Mouse (Mus musculus): ENCODE measurements around the gene Mettl7a3. TPM values are rescaled to one million over a fixed set of nuclear protein-coding genes. Genes with fewer than 3 reads are reported as not detected.

Mettl7a3 gene
- polyA plus RNA-seq, 1 experiment from 2014 or later, result not detected

Other genes starting within 250 kb of the Mettl7a3 start
- gene Atf1, start 107.1 kb upstream of the Mettl7a3 start, polyA plus RNA-seq (2015; fragmentation: Nextera tagmentation; extraction: Ambion mirVana), result 18.9 and 21.4 TPM in 2 replicates
- not detected in 2 replicates for gene Tmprss12, start 54.1 kb upstream of the Mettl7a3 start, polyA plus RNA-seq (2015; fragmentation: Nextera tagmentation; extraction: Ambion mirVana)
- 3.1 and 3.8 TPM in 2 replicates for gene Mettl7a1, start 30.8 kb upstream of the Mettl7a3 start, polyA plus RNA-seq (2015; fragmentation: Nextera tagmentation; extraction: Ambion mirVana)
- gene Methig1, start 18.2 kb downstream of the Mettl7a3 start, polyA plus RNA-seq (2015; fragmentation: Nextera tagmentation; extraction: Ambion mirVana), result not detected in 2 replicates
- gene Mettl7a2, start 18.3 kb downstream of the Mettl7a3 start, polyA plus RNA-seq (2015; fragmentation: Nextera tagmentation; extraction: Ambion mirVana), result not detected in 2 replicates
- gene Higd1c, start 29.6 kb downstream of the Mettl7a3 start, polyA plus RNA-seq (2015; fragmentation: Nextera tagmentation; extraction: Ambion mirVana), result not detected in 2 replicates
- gene Gm5475, start 87.2 kb downstream of the Mettl7a3 start, polyA plus RNA-seq (2015; fragmentation: Nextera tagmentation; extraction: Ambion mirVana), result 0.09 TPM in 2 replicates
- gene Slc11a2, start 90.1 kb downstream of the Mettl7a3 start, polyA plus RNA-seq (2015; fragmentation: Nextera tagmentation; extraction: Ambion mirVana), result 20.3 and 28.2 TPM in 2 replicates
- gene Letmd1, start 134.1 kb downstream of the Mettl7a3 start, polyA plus RNA-seq (2015; fragmentation: Nextera tagmentation; extraction: Ambion mirVana), result 52.4 and 58.7 TPM in 2 replicates
- 56.3 and 56.9 TPM in 2 replicates for gene Csrnp2, start 160.6 kb downstream of the Mettl7a3 start, polyA plus RNA-seq (2015; fragmentation: Nextera tagmentation; extraction: Ambion mirVana)
- gene Tfcp2, start 217.1 kb downstream of the Mettl7a3 start, polyA plus RNA-seq (2015; fragmentation: Nextera tagmentation; extraction: Ambion mirVana), result 30.7 and 35.1 TPM in 2 replicates

Measured in forebrain, embryonic 16.5 days (tissue).